Mouse (Mus musculus) bone marrow, adult 2 months (tissue): ENCODE measurements around the gene Myo1b.

Source experiments
- CTCF ChIP-seq: fragments of 200-500 bp; IDR thresholded peaks from 2 replicates; pipeline ENCODE4 v1.5.1; 2011; ENCODE audit warnings: low read length, control low read depth; ENCODE audit not compliant: control insufficient read depth, insufficient read depth
- POLR2A ChIP-seq: fragments of 200-500 bp; IDR thresholded peaks from 2 replicates; pipeline ENCODE4 v1.6.1; 2011; ENCODE audit warnings: low read depth, mild to moderate bottlenecking, control low read depth, low read length, borderline replicate concordance; ENCODE audit not compliant: control insufficient read depth

- TF ChIP-seq POLR2A (no peak), CTCF (no peak)
Observed at GRCm38 (mm10) chr1:51934176-51934924, 18.5 kb upstream of the Myo1b start.
